Mouse (Mus musculus) thymus, postnatal 36 days (tissue): ENCODE measurements around the gene Elp5.
A peak's percentile ranks its signal among the peaks of the same experiment; 100 is the strongest.
"Not testable (repeated sequence)": the region's sequence is repeated elsewhere in the genome, so short reads cannot be mapped to it uniquely, and the experiment has no call there.

Experiments used
- DNase-seq, 2 experiments: peaks; one replicate each; pipeline ENCODE4 v3.0.0; 2022; ENCODE audit warnings: mixed read lengths in 2 of 2

Gene Elp5

GRCm38 (mm10) chr11:69982225-69982624 lies at the start of gene Elp5:
Elp5 (minus strand) TSS chr11:69982517.
- DNase-seq = no peak

GRCm38 (mm10) chr11:70031321-70031670 lies 49.0 kb upstream of the Elp5 start:
- no peak for DNase-seq

GRCm38 (mm10) chr11:70030651-70031320 lies 48.5 kb upstream of the Elp5 start:
- DNase-seq = no peak

GRCm38 (mm10) chr11:70029829-70030550 lies 47.7 kb upstream of the Elp5 start:
- DNase-seq = no peak

- DNase-seq = peak; percentile 60 to 77
Measured at GRCm38 (mm10) chr11:70029130-70029801, 46.9 kb upstream of the Elp5 start.

GRCm38 (mm10) chr11:70028401-70029129 lies 46.2 kb upstream of the Elp5 start:
- DNase-seq = no peak

- DNase-seq = peak in 1 of 2 experiments; percentile 39
Measured at GRCm38 (mm10) chr11:70027397-70027796, 45.1 kb upstream of the Elp5 start.

GRCm38 (mm10) chr11:70026689-70027088 lies 44.4 kb upstream of the Elp5 start:
- no peak for DNase-seq

- DNase-seq = no peak
Measured at GRCm38 (mm10) chr11:70024151-70024514, 41.8 kb upstream of the Elp5 start.

GRCm38 (mm10) chr11:70023481-70024150 lies 41.3 kb upstream of the Elp5 start:
- peak in 1 of 2 experiments; percentile 31 for DNase-seq

GRCm38 (mm10) chr11:70021264-70022132 lies 39.2 kb upstream of the Elp5 start:
- DNase-seq = peak; percentile 91 to 93

- peak; percentile 69 to 79 for DNase-seq
Measured at GRCm38 (mm10) chr11:70020731-70021263, 38.5 kb upstream of the Elp5 start.

GRCm38 (mm10) chr11:70020022-70020631 lies 37.8 kb upstream of the Elp5 start:
- DNase-seq = peak; percentile 65 to 77

- DNase-seq = no peak
Measured at GRCm38 (mm10) chr11:70019495-70020021, 37.2 kb upstream of the Elp5 start.

- peak; percentile 58 to 65 for DNase-seq
Measured at GRCm38 (mm10) chr11:70018131-70018990, 36.0 kb upstream of the Elp5 start.

GRCm38 (mm10) chr11:70017199-70017767 lies 35.0 kb upstream of the Elp5 start:
- DNase-seq = no peak

GRCm38 (mm10) chr11:70016669-70017068 lies 34.4 kb upstream of the Elp5 start, which contains the start of gene Dlg4:
Dlg4 (plus strand) TSS chr11:70016942.
- DNase-seq = no peak

GRCm38 (mm10) chr11:70016177-70016576 lies 33.9 kb upstream of the Elp5 start:
- not testable (repeated sequence) for DNase-seq

GRCm38 (mm10) chr11:70015677-70016076 lies 33.4 kb upstream of the Elp5 start:
- DNase-seq = no peak
